Mouse (Mus musculus) liver, embryonic 13.5 days (tissue): ENCODE measurements at regions not wholly inside any gene's neighbourhood (a gene's known extent, or its start where the extent isn't known, plus 50 kb on each side); places are given as distances from the start of the nearest gene placed in this dataset.
A peak's percentile ranks its signal among the peaks of the same experiment; 100 is the strongest.

Experiments
- ATAC-seq: fragments of 200-750 bp; cut with Nextera tagmentation; 2 replicates; pipeline ENCODE4 v1.8.0; 2017; ENCODE audit warnings: low read depth, mild to moderate bottlenecking, moderate number of reproducible peaks, moderate library complexity
- DNase-seq: peaks from one replicate; pipeline ENCODE4 v3.0.0; 2022
- H3K27ac ChIP-seq: fragments of 300-500 bp; sonication (generic); 2 replicates; pipeline ENCODE4 v1.5.1; 2015; ENCODE audit warnings: moderate library complexity, mild to moderate bottlenecking, inconsistent platforms
- H3K27me3 ChIP-seq: fragments of 300-500 bp; sonication (generic); 2 replicates; pipeline ENCODE4 v1.6.1; 2015; ENCODE audit warnings: mild to moderate bottlenecking, inconsistent platforms
- H3K36me3 ChIP-seq: fragments of 300-500 bp; sonication (generic); 2 replicates; pipeline ENCODE4 v1.6.1; 2015; ENCODE audit warnings: mild to moderate bottlenecking, inconsistent platforms
- H3K4me1 ChIP-seq: fragments of 300-500 bp; sonication (generic); replicated peaks from 2 replicates; pipeline ENCODE4 v1.6.1; 2015; ENCODE audit warnings: inconsistent platforms
- H3K4me2 ChIP-seq: fragments of 300-500 bp; sonication (generic); 2 replicates; pipeline ENCODE4 v1.6.1; 2015; ENCODE audit warnings: inconsistent platforms, mild to moderate bottlenecking, moderate library complexity
- H3K4me3 ChIP-seq: fragments of 300-500 bp; sonication (generic); replicated peaks from 2 replicates; pipeline ENCODE4 v1.5.1; 2015; ENCODE audit warnings: mild to moderate bottlenecking, inconsistent platforms
- H3K9ac ChIP-seq: fragments of 300-500 bp; sonication (generic); 2 replicates; pipeline ENCODE4 v1.6.1; 2015; ENCODE audit warnings: mild to moderate bottlenecking, inconsistent platforms
- H3K9me3 ChIP-seq: fragments of 300-500 bp; sonication (generic); replicated peaks from 2 replicates; pipeline ENCODE4 v1.6.1; 2016; ENCODE audit warnings: inconsistent platforms
- WGBS: fragments of 180-500 bp; shearing (Covaris S2); methylation state at CpG from one replicate; pipeline ENCODE4 v1.1.7; 2015; ENCODE audit not compliant: insufficient replicate concordance; 5-methylcytosine and 5-hydroxymethylcytosine counted together

DNA sequence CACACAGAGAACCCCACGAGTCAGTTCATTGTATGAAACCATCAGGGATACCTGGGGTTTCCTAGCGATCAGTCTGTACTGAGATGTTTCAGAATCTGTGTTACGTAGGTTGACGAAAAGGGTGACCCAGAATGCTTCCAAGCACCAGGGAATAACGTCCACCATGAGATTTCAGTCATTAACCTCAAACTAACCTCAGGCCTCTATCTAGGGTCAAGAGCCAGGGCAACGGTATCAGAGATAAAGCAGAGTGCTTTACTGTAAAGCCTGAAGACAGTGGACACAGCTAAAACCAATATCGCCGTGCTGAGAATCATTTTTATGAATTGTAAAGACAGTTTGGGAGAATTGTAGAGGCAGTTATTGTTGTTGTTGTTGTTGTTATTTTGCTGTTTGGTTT, 52.9 kb upstream of the Errfi1 start:
- DNase-seq (no peak), ATAC-seq (no peak)
- H3K27me3 ChIP-seq: no peaks in the 10 kb centered on the region; the same call in 1 of the 2 replicates
- no peak overlapping the region for H3K9ac ChIP-seq
- H3K4me3 ChIP-seq: no peak overlapping the region
- H3K9me3 ChIP-seq: no peaks in the 10 kb centered on the region
- no peaks in the 10 kb centered on the region for H3K36me3 ChIP-seq
- WGBS: 56% methylated on average over 8 of the region's 8 CpGs
- no peak overlapping the region for H3K4me2 ChIP-seq
- peaks cover 31% of the 10 kb centered on the region for H3K4me1 ChIP-seq
- H3K27ac ChIP-seq: no peak overlapping the region

DNA sequence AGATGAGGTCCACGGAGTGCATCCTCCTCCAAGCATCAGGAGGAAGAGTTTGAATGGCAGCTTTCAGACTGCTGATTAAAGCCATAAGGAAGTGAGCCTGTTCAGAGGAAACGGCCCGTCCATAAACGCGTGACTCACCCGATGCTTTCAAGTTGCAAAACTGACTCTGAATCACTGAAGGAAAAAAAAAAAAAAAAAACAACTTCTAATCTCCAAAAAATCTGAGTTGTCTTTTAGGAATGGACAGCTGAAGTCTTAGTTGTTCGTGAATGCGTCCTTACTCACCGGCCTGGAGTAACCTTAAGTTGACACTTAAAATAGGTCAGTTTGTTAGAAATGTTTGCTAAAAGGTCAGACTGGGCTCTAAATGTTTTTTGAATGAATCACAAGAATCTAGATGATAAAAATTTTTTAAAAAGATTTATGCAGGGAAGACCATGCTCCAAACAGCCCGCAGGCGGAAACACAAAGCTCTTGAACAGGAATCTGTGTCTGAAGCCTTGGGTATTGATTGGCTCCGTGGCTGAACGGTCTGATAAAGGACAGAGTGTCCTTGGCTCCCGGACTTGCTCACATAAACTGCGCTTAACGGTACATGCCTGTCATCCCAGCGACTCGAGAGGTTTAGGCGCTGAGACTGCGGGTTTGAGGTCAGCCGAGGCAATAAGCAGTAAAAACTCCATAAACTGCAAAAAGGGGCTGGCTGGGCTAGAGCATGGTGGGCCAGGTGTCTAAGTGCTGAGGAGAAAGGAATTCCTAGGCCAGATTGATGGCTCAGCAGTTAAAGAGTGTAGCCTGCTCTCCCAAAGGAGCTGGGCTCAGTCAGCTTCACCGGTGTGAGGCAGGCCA, 53.9 kb upstream of the Errfi1 start:
- H3K36me3 ChIP-seq: no peaks in the 10 kb centered on the region
- no peaks in the 10 kb centered on the region for H3K9me3 ChIP-seq
- peaks cover 31% of the 10 kb centered on the region for H3K4me1 ChIP-seq
- ATAC-seq (no peak), DNase-seq (no peak)
- H3K4me2 ChIP-seq: no peak overlapping the region
- 35% methylated on average over 22 of the region's 22 CpGs for WGBS
- H3K27ac ChIP-seq: peak overlapping the region; percentile 72
- H3K27me3 ChIP-seq: no peaks in the 10 kb centered on the region; the same call in 1 of the 2 replicates
- no peak overlapping the region for H3K9ac ChIP-seq
- H3K4me3 ChIP-seq: no peak overlapping the region

DNA sequence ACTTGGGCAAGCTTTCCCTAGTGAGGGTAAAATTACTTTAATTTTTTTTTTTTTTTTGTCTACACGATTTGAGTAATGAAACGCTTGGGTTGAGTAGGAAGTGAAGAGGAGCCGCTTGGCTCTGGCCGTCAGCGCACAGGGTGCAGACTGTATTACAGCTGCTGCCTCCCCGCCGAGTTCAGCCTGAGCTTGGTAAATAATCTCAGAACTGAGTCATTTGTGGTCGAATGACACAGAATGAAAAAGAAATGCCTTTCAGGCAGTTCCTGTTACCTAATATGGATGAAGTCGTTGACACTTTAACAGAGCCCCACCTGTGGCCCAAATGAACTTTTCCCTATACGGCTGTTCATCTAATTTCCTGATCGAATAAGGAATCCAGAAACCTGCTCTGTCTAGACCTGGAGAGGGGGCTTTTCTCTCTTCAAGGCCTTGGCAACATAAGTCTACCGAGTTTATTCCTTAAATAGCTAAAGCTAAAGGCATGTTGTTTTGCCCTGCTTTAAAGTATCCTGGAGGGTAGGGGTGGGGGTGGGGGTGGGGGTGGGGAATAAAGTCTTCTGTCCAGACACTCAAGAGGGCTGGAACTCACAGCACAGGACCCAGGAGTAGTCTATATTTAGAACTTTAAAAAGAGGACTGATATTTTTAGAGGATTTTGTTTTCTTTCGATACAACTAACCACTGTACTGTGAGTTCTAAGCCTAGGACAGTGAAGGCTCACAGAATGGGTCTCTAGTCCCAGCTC, 54.8 kb upstream of the Errfi1 start:
- DNase-seq: no peak
- peak overlapping the region; percentile 55 for H3K27ac ChIP-seq
- H3K4me1 ChIP-seq: peaks cover 25% of the 10 kb centered on the region
- H3K36me3 ChIP-seq: no peaks in the 10 kb centered on the region
- no peaks in the 10 kb centered on the region for H3K9me3 ChIP-seq
- H3K9ac ChIP-seq: no peak overlapping the region
- no peaks in the 10 kb centered on the region; the same call in 1 of the 2 replicates for H3K27me3 ChIP-seq
- no peak for ATAC-seq
- WGBS: 24% methylated on average over 13 of the region's 13 CpGs
- H3K4me2 ChIP-seq: no peak overlapping the region
- no peak overlapping the region for H3K4me3 ChIP-seq

DNA sequence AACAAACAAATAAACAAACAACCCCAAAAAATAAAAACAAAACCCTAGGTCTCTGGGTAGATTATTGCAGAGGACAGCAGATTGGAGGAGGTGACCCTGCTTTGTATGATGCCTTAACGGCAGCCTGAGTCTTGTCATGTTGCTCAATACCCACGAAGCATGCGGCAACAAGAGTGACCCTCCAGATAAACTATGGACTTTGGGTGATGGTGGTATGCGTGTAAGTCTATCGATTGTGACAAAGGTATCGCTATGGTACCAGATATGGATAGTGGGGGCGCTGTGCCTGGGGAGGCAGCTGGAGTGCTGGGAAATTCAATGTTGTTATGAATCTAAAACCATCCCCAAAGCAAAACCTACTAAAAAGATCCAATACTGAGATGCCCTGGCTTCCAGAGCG, 55.4 kb upstream of the Errfi1 start:
- no peak for DNase-seq

DNA sequence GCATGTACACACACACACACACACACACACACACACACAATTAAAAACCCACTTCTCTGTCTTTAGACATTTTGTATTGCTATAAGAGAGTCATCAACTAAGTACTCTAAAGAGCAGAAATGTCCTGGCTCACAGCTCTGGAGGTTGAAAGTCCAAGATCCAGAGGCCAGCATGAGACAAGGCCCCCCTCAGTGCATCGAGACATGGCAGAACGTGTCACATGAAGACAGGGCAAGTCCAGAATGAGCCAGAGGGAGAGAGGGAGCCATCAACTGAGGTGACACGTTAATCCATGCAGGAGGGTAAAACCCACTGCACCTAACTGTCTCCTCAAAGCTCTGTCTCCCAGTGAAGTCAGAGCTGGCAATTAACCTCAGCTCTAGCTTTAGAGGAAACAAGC, 56.7 kb upstream of the Errfi1 start:
- Histone ChIP-seq H3K27me3 (no peaks in the 10 kb centered on the region; the same call in 1 of the 2 replicates), H3K9me3 (no peaks in the 10 kb centered on the region), H3K4me3 (no peak overlapping the region), H3K27ac (no peak overlapping the region), H3K36me3 (no peaks in the 10 kb centered on the region), H3K9ac (no peak overlapping the region), H3K4me1 (peaks cover 22% of the 10 kb centered on the region), H3K4me2 (no peak overlapping the region)
- no peak for DNase-seq
- ATAC-seq: no peak
- 68% methylated on average over 3 of the region's 3 CpGs for WGBS

More for the DNA sequence above, 55.4 kb upstream of the Errfi1 start:
- Histone ChIP-seq H3K4me3 (no peak overlapping the region), H3K4me1 (peaks cover 22% of the 10 kb centered on the region), H3K36me3 (no peaks in the 10 kb centered on the region), H3K9ac (no peak overlapping the region), H3K27me3 (no peaks in the 10 kb centered on the region; the same call in 1 of the 2 replicates), H3K4me2 (no peak overlapping the region), H3K27ac (peak overlapping the region; percentile 55), H3K9me3 (no peaks in the 10 kb centered on the region)
- WGBS: 63% methylated on average over 8 of the region's 8 CpGs
- no peak for ATAC-seq

DNA sequence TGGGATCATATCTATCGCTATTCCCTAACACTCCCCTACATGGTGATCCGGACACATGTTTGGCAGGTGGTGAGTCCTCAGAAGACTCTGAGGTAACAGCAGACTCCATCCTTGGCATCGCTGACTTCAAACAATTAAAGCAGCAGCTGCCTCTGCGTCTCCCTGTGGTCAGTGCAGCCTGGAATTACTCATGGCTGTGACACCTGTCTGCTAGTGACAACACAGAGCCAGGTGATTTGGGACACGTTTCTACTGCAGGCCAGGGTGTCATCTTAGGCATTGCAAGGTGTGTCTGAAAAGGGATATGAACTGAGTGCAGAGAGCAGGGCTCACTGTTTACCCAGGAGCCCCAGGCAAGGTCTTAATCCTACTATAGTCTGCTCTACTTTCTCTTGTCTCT, 58.8 kb upstream of the Errfi1 start:
- Histone ChIP-seq H3K4me2 (no peak overlapping the region), H3K27ac (no peak overlapping the region), H3K4me3 (no peak overlapping the region), H3K36me3 (no peaks in the 10 kb centered on the region), H3K9me3 (no peaks in the 10 kb centered on the region), H3K4me1 (peaks cover 13% of the 10 kb centered on the region), H3K27me3 (no peaks in the 10 kb centered on the region; the same call in 1 of the 2 replicates), H3K9ac (no peak overlapping the region)
- DNase-seq (no peak), ATAC-seq (no peak)
- WGBS: 60% methylated on average over 5 of the region's 5 CpGs

DNA sequence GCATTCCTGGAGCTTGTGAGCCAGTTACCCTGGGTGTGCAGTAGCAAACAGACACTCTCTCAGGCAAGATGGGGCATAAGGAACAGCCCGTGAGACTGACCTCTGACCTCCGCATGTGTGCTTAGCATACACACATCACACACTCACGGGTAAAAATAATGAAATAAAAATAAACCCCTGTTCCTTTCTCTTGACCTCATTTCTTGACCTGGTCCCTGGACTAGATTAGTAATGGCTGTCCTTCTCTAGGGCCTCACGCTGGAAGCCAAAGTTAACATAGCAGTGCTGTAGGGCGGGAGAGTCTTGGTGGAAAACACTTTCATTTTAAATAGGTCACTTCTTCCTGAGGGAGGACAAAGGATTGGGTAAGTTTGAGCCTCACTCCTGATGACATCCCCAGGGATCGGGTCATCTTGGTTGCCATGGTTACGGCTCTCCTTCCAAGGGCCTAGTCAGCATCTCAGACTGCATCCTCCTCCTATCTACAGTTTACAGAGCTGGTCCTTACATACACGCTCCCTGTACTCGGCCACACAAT, 59.4 kb upstream of the Errfi1 start:
- ATAC-seq (no peak), DNase-seq (no peak)
- no peak overlapping the region for H3K27ac ChIP-seq
- H3K4me2 ChIP-seq: no peak overlapping the region
- H3K36me3 ChIP-seq: no peaks in the 10 kb centered on the region
- H3K4me3 ChIP-seq: no peak overlapping the region
- H3K27me3 ChIP-seq: no peaks in the 10 kb centered on the region
- H3K9ac ChIP-seq: no peak overlapping the region
- WGBS: 62% methylated on average over 9 of the region's 9 CpGs
- H3K9me3 ChIP-seq: no peaks in the 10 kb centered on the region
- peaks cover 9% of the 10 kb centered on the region; the same call in 1 of the 2 replicates for H3K4me1 ChIP-seq

DNA sequence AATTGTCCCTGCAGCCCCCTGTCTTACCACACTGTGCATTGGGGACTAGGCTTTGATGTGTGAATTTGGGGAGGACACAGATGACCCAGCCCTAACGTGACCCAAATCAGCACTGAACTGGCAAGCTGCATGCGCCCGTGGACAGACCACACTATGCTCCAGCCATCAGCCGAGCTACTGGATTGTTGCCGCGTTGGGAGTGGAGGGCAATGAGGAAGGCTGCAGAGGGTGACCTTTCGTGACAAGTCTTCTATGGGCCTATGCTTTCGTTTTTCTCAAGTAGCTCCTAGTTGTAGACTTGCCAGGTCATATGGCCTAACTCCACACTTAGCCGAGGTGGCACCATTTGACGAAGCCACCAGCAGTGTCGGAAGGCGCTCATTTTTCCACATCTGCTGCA, 60.6 kb upstream of the Errfi1 start:
- no peaks in the 10 kb centered on the region for H3K27me3 ChIP-seq
- 75% methylated on average over 12 of the region's 12 CpGs for WGBS

DNA sequence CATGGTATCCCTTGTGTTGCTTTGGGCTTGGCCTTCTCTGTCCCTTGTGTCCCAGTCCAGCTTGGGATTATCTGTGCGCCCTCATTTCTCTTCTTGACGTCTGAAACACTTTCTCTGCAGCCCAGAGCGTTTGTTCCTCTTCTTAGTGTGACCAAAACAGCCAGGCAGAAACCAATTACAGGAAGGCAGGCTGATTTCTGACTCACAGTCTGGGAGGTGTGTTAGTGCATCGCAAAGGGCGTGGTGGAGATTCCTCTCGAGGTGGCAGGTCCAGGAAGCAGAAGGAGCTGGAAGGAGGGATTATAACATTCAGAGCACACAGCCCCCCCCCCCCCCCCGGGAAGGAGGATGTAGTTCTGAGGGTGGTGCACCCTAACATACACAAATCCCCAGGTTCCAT, 64.6 kb upstream of the Errfi1 start:
- DNase-seq (no peak), ATAC-seq (no peak)
- H3K9ac ChIP-seq: no peak overlapping the region
- no peak overlapping the region for H3K4me2 ChIP-seq
- no peaks in the 10 kb centered on the region for H3K36me3 ChIP-seq
- H3K27ac ChIP-seq: no peak overlapping the region
- no peak overlapping the region for H3K4me3 ChIP-seq
- peaks cover 11% of the 10 kb centered on the region for H3K4me1 ChIP-seq
- no peaks in the 10 kb centered on the region for H3K27me3 ChIP-seq
- no peaks in the 10 kb centered on the region for H3K9me3 ChIP-seq
- 16% methylated on average over 7 of the region's 7 CpGs for WGBS

More for the DNA sequence above, 60.6 kb upstream of the Errfi1 start:
- DNase-seq: no peak
- Histone ChIP-seq H3K9me3 (no peaks in the 10 kb centered on the region), H3K9ac (no peak overlapping the region), H3K4me2 (no peak overlapping the region), H3K4me1 (0 out of 2 replicates have a peak, but pooled peaks cover under 1% of the 10 kb centered on the region), H3K36me3 (no peaks in the 10 kb centered on the region), H3K4me3 (no peak overlapping the region), H3K27ac (no peak overlapping the region)
- no peak for ATAC-seq

DNA sequence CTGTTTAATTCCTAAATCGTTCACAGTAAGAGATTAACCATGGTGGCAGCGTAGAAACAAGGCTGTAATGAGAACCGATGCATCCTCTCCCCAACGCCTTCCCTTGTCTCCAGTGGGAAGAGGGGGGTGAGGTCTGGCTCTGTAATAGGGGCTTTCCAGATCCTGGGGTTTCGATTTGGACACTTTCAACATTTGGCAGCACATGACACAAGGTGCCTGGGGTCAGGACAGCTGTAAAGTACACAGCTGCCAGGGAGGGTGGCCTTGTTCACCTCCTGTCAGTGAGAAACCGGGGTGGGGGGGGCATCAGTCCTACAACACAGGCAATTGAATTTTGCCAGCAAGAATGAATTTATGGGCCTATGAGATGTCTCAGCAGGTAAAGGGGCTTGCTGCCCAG, 66.6 kb upstream of the Errfi1 start:
- DNase-seq (no peak), ATAC-seq (peak; percentile 60)
- WGBS: 51% methylated on average over 6 of the region's 6 CpGs
- Histone ChIP-seq H3K27ac (peak overlapping the region; percentile 60), H3K4me1 (peaks cover 15% of the 10 kb centered on the region), H3K9ac (no peak overlapping the region), H3K36me3 (no peaks in the 10 kb centered on the region), H3K4me3 (no peak overlapping the region), H3K9me3 (no peaks in the 10 kb centered on the region), H3K4me2 (no peak overlapping the region), H3K27me3 (no peaks in the 10 kb centered on the region)

DNA sequence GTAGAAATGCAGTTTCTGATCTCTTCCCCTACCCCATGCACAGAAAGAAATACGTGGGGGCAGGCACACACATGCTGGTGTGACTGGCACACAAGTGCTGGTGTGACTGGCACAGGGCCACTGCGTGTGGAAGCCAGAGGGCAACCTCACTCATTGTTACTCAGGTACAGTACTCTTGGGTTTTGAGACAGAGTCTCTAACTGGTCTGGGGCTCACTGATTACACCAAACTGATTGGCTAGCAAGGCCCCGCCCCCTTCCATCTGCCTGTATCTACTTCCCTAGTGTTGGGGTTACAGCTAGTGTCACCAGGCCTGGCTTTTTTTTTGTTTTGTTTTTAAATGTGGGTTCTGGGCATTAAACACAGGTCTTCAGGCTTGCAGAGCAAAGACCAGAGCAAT, 67.1 kb upstream of the Errfi1 start:
- Histone ChIP-seq H3K4me1 (peaks cover 20% of the 10 kb centered on the region), H3K27ac (peak overlapping the region; percentile 60), H3K36me3 (no peaks in the 10 kb centered on the region), H3K4me3 (no peak overlapping the region), H3K4me2 (no peak overlapping the region), H3K27me3 (no peaks in the 10 kb centered on the region), H3K9ac (no peak overlapping the region), H3K9me3 (no peaks in the 10 kb centered on the region)
- 62% methylated on average over 3 of the region's 3 CpGs for WGBS
- DNase-seq (no peak), ATAC-seq (peak; percentile 48; the same call in 1 of the 2 replicates)
